Mouse (Mus musculus) hindbrain, embryonic 12.5 days (tissue): ENCODE data around the gene Sc5d. TPM values are rescaled to one million over a fixed set of nuclear protein-coding genes. Genes with fewer than 3 reads are reported as not detected.

Experiments used
- ATAC-seq: fragments of 200-750 bp; cut with Nextera tagmentation; 2 replicates; pipeline ENCODE4 v1.8.0; 2017; ENCODE audit warnings: moderate TSS enrichment; ENCODE audit not compliant: low FRiP score
- H3K27ac ChIP-seq: fragments of 300-500 bp; sonication (generic); 2 replicates; pipeline ENCODE4 v1.5.1; 2016; ENCODE audit warnings: mild to moderate bottlenecking
- H3K27me3 ChIP-seq: fragments of 300-500 bp; sonication (generic); 2 replicates; pipeline ENCODE4 v1.6.1; 2016; ENCODE audit warnings: mild to moderate bottlenecking
- H3K36me3 ChIP-seq: fragments of 300-500 bp; sonication (generic); 2 replicates; pipeline ENCODE4 v1.6.1; 2016; ENCODE audit warnings: mild to moderate bottlenecking
- H3K4me1 ChIP-seq: fragments of 300-500 bp; sonication (generic); 2 replicates; pipeline ENCODE4 v1.6.1; 2016
- H3K4me2 ChIP-seq: fragments of 300-500 bp; sonication (generic); replicated peaks from 2 replicates; pipeline ENCODE4 v1.6.1; 2016; ENCODE audit warnings: mild to moderate bottlenecking
- H3K4me3 ChIP-seq: fragments of 300-500 bp; sonication (generic); 2 replicates; pipeline ENCODE4 v1.5.1; 2016; ENCODE audit warnings: mild to moderate bottlenecking
- H3K9ac ChIP-seq: fragments of 300-500 bp; sonication (generic); 2 replicates; pipeline ENCODE4 v1.6.1; 2016; ENCODE audit warnings: mild to moderate bottlenecking, moderate library complexity
- H3K9me3 ChIP-seq: fragments of 300-500 bp; sonication (generic); replicated peaks from 2 replicates; pipeline ENCODE4 v1.6.1; 2016; ENCODE audit warnings: mild to moderate bottlenecking
- WGBS: fragments of 180-500 bp; shearing (Covaris S2); methylation state at CpG from one replicate; pipeline ENCODE4 v1.1.7; 2016; 5-methylcytosine and 5-hydroxymethylcytosine counted together
- polyA plus RNA-seq: library from polyadenylated mRNA; unstranded; fragments of >200 nt; fragmentation: Nextera tagmentation; extraction: Ambion mirVana; gene quantifications from 2 replicates; pipeline ENCODE4 v1.2.1, GENCODE M21; 2016

Gene Sc5d
- 67.4 and 71.9 TPM in 2 replicates for polyA plus RNA-seq

GRCm38 (mm10) chr9:42264145-42264544, at the start of gene Sc5d:
Sc5d (minus strand) TSS chr9:42264256.
- no peaks in the 10 kb centered on the region for H3K9me3 ChIP-seq
- peak within 1 kb of the TSS; percentile 89 for H3K4me3 ChIP-seq
- peak; percentile 99 for ATAC-seq
- H3K9ac ChIP-seq = peak within 1 kb of the TSS; percentile 92
- H3K27me3 ChIP-seq = no peaks in the 10 kb centered on the region
- H3K4me2 ChIP-seq = peak within 1 kb of the TSS; percentile 72
- peaks cover 23% of the 10 kb centered on the region for H3K4me1 ChIP-seq
- H3K27ac ChIP-seq = peak within 1 kb of the TSS; percentile 91
- H3K36me3 ChIP-seq = peaks cover 8% of the 10 kb centered on the region; the same call in 1 of the 2 replicates
- under 1% methylated on average over 39 of the region's 49 CpGs for WGBS

GRCm38 (mm10) chr9:42311311-42311710, 47.3 kb upstream of the Sc5d start:
- WGBS = 92% methylated on average over 3 of the region's 3 CpGs
- H3K4me2 ChIP-seq = no peak overlapping the region

GRCm38 (mm10) chr9:42303894-42304293, 39.8 kb upstream of the Sc5d start:
- no peak for ATAC-seq
- no peak overlapping the region for H3K9ac ChIP-seq
- H3K9me3 ChIP-seq = no peaks in the 10 kb centered on the region
- 96% methylated on average over 4 of the region's 4 CpGs for WGBS
- H3K4me3 ChIP-seq = no peak overlapping the region
- no peaks in the 10 kb centered on the region for H3K27me3 ChIP-seq
- H3K4me2 ChIP-seq = no peak overlapping the region
- no peaks in the 10 kb centered on the region for H3K4me1 ChIP-seq
- no peak overlapping the region for H3K27ac ChIP-seq
- no peaks in the 10 kb centered on the region for H3K36me3 ChIP-seq

More at GRCm38 (mm10) chr9:42311311-42311710, 47.3 kb upstream of the Sc5d start:
- Histone ChIP-seq H3K36me3 (no peaks in the 10 kb centered on the region), H3K4me3 (no peak overlapping the region), H3K9ac (no peak overlapping the region), H3K9me3 (no peaks in the 10 kb centered on the region), H3K27me3 (no peaks in the 10 kb centered on the region), H3K27ac (no peak overlapping the region), H3K4me1 (no peaks in the 10 kb centered on the region)
- no peak for ATAC-seq

- no peaks in the 10 kb centered on the region for H3K27me3 ChIP-seq
- no peaks in the 10 kb centered on the region for H3K36me3 ChIP-seq
- H3K4me3 ChIP-seq = no peak overlapping the region
- no peaks in the 10 kb centered on the region for H3K9me3 ChIP-seq
- no peak for ATAC-seq
- no peak overlapping the region for H3K27ac ChIP-seq
- 69% methylated on average over 6 of the region's 6 CpGs for WGBS
- no peak overlapping the region for H3K4me2 ChIP-seq
- H3K4me1 ChIP-seq = no peaks in the 10 kb centered on the region
- no peak overlapping the region for H3K9ac ChIP-seq
Observed at GRCm38 (mm10) chr9:42301082-42301633, 37.1 kb upstream of the Sc5d start.

- Histone ChIP-seq H3K9ac (no peak overlapping the region), H3K36me3 (no peaks in the 10 kb centered on the region), H3K4me3 (no peak overlapping the region), H3K9me3 (no peaks in the 10 kb centered on the region), H3K4me2 (no peak overlapping the region), H3K27ac (no peak overlapping the region), H3K27me3 (no peaks in the 10 kb centered on the region), H3K4me1 (no peaks in the 10 kb centered on the region)
- 94% methylated on average over 10 of the region's 10 CpGs for WGBS
- ATAC-seq = no peak
Observed at GRCm38 (mm10) chr9:42296297-42296922, 32.4 kb upstream of the Sc5d start.

GRCm38 (mm10) chr9:42294131-42294530, 30.1 kb upstream of the Sc5d start:
- Histone ChIP-seq H3K9ac (no peak overlapping the region), H3K4me1 (no peaks in the 10 kb centered on the region), H3K4me2 (no peak overlapping the region), H3K4me3 (no peak overlapping the region), H3K36me3 (no peaks in the 10 kb centered on the region), H3K27me3 (no peaks in the 10 kb centered on the region), H3K27ac (no peak overlapping the region), H3K9me3 (no peaks in the 10 kb centered on the region)
- 77% methylated on average over 2 of the region's 2 CpGs for WGBS
- no peak for ATAC-seq

- H3K4me3 ChIP-seq = no peak overlapping the region
- no peak overlapping the region for H3K9ac ChIP-seq
- no peak overlapping the region for H3K27ac ChIP-seq
Observed at GRCm38 (mm10) chr9:42293596-42293995, 29.5 kb upstream of the Sc5d start.

GRCm38 (mm10) chr9:42293051-42293450, 29.0 kb upstream of the Sc5d start:
- no peak for ATAC-seq
- Histone ChIP-seq H3K4me2 (no peak overlapping the region), H3K27ac (peak overlapping the region; percentile 44; the same call in 1 of the 2 replicates), H3K27me3 (no peaks in the 10 kb centered on the region), H3K36me3 (no peaks in the 10 kb centered on the region), H3K9ac (no peak overlapping the region), H3K4me1 (no peaks in the 10 kb centered on the region), H3K9me3 (no peaks in the 10 kb centered on the region), H3K4me3 (no peak overlapping the region)
- WGBS = 39% methylated on average over 7 of the region's 7 CpGs

More at GRCm38 (mm10) chr9:42293596-42293995, 29.5 kb upstream of the Sc5d start:
- Histone ChIP-seq H3K4me2 (no peak overlapping the region), H3K4me1 (no peaks in the 10 kb centered on the region), H3K27me3 (no peaks in the 10 kb centered on the region), H3K9me3 (no peaks in the 10 kb centered on the region), H3K36me3 (no peaks in the 10 kb centered on the region)
- 83% methylated on average over 3 of the region's 3 CpGs for WGBS
- no peak for ATAC-seq

- H3K4me2 ChIP-seq = no peak overlapping the region
- 74% methylated on average over 4 of the region's 4 CpGs for WGBS
- H3K27me3 ChIP-seq = no peaks in the 10 kb centered on the region
- H3K4me1 ChIP-seq = no peaks in the 10 kb centered on the region
- H3K27ac ChIP-seq = no peak overlapping the region
- no peak overlapping the region for H3K9ac ChIP-seq
- no peak overlapping the region for H3K4me3 ChIP-seq
- no peaks in the 10 kb centered on the region for H3K36me3 ChIP-seq
- no peaks in the 10 kb centered on the region for H3K9me3 ChIP-seq
- ATAC-seq = no peak
Observed at GRCm38 (mm10) chr9:42279676-42280075, 15.6 kb upstream of the Sc5d start.

- ATAC-seq = no peak
- 86% methylated on average over 3 of the region's 3 CpGs for WGBS
- no peaks in the 10 kb centered on the region for H3K9me3 ChIP-seq
Observed at GRCm38 (mm10) chr9:42278046-42278445, 14.0 kb upstream of the Sc5d start.

GRCm38 (mm10) chr9:42277606-42278005, 13.6 kb upstream of the Sc5d start:
- ATAC-seq = no peak
- H3K27me3 ChIP-seq = no peaks in the 10 kb centered on the region
- no peak overlapping the region for H3K27ac ChIP-seq
- H3K4me1 ChIP-seq = no peaks in the 10 kb centered on the region
- no peaks in the 10 kb centered on the region for H3K36me3 ChIP-seq
- H3K9me3 ChIP-seq = no peaks in the 10 kb centered on the region
- WGBS = 100% methylated on average over 1 of the region's 1 CpGs
- H3K9ac ChIP-seq = no peak overlapping the region
- H3K4me2 ChIP-seq = no peak overlapping the region
- H3K4me3 ChIP-seq = no peak overlapping the region

More at GRCm38 (mm10) chr9:42278046-42278445, 14.0 kb upstream of the Sc5d start:
- Histone ChIP-seq H3K4me1 (no peaks in the 10 kb centered on the region), H3K27ac (no peak overlapping the region), H3K4me2 (no peak overlapping the region), H3K4me3 (no peak overlapping the region), H3K27me3 (no peaks in the 10 kb centered on the region), H3K9ac (no peak overlapping the region), H3K36me3 (no peaks in the 10 kb centered on the region)

GRCm38 (mm10) chr9:42277162-42277561, 13.1 kb upstream of the Sc5d start:
- H3K4me1 ChIP-seq = no peaks in the 10 kb centered on the region
- ATAC-seq = no peak
- no peak overlapping the region for H3K4me2 ChIP-seq
- H3K27ac ChIP-seq = no peak overlapping the region
- no peaks in the 10 kb centered on the region for H3K27me3 ChIP-seq
- no peaks in the 10 kb centered on the region for H3K36me3 ChIP-seq
- H3K9me3 ChIP-seq = no peaks in the 10 kb centered on the region
- H3K4me3 ChIP-seq = no peak overlapping the region
- H3K9ac ChIP-seq = no peak overlapping the region

GRCm38 (mm10) chr9:42275761-42276145, 11.7 kb upstream of the Sc5d start:
- no peak overlapping the region for H3K4me2 ChIP-seq
- H3K27ac ChIP-seq = no peak overlapping the region
- WGBS = 69% methylated on average over 11 of the region's 11 CpGs
- no peaks in the 10 kb centered on the region for H3K9me3 ChIP-seq
- no peaks in the 10 kb centered on the region for H3K27me3 ChIP-seq
- no peak for ATAC-seq
- no peaks in the 10 kb centered on the region for H3K36me3 ChIP-seq
- no peak overlapping the region for H3K9ac ChIP-seq
- H3K4me1 ChIP-seq = no peaks in the 10 kb centered on the region
- H3K4me3 ChIP-seq = no peak overlapping the region
